Mouse (Mus musculus) spleen, postnatal 14 days (tissue): ENCODE measurements around the gene Olfr1339.

Experiments
- DNase-seq, 2 experiments: peaks; one replicate each; pipeline ENCODE4 v3.0.0; 2021 to 2022; ENCODE audit warnings: low spot score in 2 of 2

The Olfr1339 gene

DNA sequence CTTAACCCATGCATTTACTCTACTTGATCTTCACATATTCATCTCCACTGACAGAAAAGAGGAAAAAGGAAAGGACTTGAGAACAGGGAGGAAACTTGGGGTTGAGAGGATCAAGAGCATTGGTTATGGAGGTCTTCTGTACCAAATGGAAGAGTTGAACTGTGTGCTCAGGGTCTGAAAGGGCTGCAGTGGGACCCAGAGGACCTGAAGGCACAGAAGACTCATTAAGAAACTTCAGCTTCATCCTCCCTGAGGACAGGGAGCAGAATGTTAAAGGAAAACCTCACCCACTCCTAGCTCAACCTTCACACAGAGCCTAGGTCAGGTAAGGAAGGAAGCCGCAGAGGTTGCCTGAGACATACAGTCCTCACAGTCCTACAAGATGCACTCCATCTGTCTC, at the start of gene Olfr1339:
Olfr1339 (plus strand) TSS at position 301 of the 400 bp plus-strand sequence.
- DNase-seq = no peak

DNA sequence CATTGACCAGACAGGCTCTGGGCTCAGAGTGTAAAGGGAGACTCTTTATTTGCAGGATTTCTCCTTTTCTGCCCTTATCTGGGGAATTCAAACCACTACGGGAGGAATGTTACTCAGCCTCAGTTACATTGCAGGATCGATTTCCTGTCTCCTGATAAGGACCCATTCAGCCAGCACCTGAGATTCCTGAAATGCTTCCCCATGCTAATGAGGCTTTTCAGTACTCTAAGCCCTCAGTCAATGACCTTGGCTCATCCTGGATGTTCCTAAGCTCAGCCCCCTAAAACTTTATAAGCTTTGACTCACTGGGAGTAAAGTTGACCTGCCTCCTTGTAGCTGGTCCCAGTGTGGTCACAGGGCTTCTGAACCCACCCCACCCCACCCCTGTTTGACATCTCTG, 44.9 kb upstream of the Olfr1339 start:
- DNase-seq = no peak

DNA sequence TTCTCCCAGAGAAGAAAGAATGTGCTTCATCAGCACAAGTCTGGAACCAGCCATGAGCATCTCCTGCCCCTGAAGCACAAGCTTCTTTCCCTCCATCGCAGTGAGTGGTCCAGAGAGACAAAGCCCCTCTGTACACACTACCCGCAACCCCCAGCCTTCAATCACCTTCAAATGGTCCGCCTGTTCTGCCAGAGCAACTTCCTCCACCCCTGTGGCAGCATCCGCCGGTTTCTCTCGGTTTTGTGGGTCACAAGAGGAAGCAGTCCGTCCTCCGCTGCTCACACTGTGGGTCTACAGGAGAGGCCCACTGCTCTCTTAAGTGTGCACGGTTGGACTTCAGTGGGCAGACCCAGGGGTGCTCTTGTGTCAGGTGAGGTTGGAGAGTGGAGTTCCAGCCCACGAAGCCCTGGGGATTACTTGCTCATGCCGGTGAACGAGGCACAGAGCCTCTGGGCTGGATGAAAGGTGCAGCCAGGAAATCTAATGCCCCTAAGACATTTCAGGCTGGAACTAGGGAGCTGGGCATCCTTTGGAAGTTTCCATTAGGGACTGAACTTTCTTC, 39.5 kb upstream of the Olfr1339 start, which contains the start of gene Olfr1342:
Olfr1342 (minus strand) TSS at position 345 of the 562 bp plus-strand sequence.
- DNase-seq = no peak

DNA sequence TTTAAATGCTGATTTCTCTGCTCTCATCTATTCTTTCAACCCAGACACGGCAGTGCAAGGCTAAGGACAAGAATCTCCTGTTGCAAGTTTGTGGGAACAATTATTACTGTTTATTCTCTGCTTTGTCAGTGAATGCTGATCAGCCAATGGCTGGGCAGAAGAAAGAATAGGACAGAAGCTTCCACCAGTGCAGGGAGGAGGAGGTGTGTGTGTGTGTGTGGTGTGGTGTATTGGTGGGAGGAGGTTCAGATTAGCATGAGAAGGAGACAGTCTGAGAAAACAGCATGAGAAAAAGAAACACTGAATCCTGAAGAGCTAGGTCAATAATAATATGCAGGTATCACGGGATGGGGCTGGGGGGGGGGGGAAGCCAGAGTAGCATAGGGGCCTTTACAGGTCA, 38.2 kb upstream of the Olfr1339 start:
- no peak for DNase-seq

DNA sequence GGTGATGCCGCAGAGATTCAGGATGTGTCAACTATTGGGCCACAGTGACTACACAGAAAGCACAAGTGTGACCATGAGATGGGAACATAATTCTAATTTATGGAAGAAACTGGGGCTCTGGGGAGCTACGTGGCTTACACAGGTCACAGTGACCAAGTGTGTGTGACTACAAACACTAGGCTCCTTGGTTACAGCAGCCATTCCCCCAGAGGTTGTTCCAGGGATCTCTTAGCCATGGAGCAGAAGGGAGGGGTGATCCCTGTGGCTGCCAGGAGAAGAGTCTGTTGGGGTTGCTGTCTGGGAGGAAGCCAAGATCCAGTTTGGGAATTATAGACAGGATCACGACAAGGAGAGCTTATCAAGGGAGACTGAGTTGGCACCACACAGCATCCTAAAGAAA, 28.8 kb upstream of the Olfr1339 start, which contains the start of gene Olfr1341:
Olfr1341 (plus strand) TSS at position 301 of the 400 bp plus-strand sequence.
- DNase-seq = no peak

DNA sequence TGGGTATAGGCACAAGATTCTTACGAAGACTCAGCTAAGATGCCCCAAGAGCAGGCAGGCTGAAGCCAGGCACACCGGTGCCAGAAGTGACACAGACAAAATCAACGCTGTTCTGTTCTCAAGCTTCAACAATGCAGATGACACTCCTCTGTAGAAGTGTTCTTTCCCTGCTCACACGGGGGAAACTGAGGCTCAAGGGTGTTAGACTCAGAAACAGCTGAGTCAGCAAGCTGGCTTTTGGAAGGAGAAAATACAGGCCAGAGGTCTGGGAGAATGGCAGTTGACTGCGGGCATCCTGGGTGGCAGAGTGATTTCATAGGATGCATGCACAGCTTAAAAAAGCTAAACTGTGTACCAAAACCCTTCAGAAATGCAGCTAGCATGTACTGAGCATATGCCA, 23.9 kb upstream of the Olfr1339 start:
- DNase-seq = no peak

DNA sequence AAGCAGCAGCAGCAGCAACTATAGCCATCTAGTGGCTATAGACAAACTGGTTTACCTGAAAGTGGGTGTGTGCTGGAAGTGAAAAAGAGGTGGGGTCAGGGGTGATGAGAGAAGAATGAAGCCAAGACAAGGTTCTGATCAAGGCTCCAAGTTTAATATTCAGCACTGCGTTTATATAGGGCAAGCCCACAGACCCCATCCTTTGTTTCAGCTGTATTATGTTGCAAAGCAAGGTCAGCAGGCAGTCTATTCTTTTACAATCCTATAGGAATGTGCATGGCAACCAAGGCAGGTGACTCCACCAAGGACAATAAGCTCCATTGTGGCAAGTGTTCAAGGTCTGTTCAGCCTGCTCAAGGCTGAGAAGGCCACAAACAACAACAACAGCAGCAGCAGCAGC, 20.3 kb upstream of the Olfr1339 start:
- DNase-seq = no peak

DNA sequence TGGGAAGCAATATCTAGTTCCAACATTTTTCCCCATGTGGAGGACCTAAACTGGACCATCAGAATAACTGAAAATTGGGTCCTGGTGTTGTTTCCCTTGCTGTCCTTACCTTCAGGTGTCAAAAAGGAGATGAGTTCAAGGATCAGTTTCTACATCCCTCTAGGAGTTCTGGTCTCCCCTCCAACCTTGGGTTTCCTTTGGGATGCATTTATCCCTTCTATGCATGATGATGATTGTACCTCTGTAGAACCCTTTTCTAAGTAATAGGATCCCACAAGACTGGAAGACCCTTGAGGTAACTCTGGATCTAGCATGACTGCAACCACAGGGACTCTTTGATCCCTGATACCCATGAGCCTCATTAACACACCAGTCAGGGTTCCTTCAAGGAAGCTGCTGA, 12.1 kb upstream of the Olfr1339 start, which contains the start of gene Olfr1340:
Olfr1340 (plus strand) TSS at position 301 of the 400 bp plus-strand sequence.
- no peak for DNase-seq

DNA sequence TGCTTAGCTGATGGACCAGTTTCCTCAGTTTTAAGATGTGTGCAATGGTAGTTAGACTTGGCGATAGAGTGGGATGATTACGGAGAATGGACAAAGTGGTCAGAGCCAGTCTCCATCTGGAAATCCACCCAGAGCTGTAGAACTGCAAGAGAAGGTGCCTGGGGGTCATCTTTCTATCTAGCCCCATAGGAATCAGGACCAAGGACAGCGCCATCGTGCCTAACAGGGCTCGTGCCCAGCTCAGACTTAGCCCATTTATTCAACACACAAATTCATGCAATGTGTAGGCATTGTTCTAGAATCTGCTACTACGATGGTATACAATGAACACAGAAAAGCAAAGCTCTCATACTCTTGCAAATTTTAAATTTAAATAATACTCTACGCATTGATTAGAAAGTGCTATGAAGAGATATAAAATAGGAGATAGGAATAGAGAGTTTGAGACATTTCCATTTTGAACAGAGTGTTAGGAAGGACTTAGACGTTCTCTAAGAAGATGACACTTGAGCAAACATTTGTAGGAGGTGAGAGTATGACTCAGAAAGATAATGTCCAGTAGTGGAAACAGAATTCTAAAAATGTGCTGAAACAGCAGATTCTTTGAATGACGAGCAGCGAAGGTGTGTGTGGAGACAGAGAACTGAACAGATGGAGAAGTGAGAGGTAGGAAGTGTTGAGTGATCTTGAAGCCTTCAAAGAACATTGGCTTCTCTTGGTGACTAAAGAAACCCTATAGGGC, 10.1 kb upstream of the Olfr1339 start:
- no peak for DNase-seq

DNA sequence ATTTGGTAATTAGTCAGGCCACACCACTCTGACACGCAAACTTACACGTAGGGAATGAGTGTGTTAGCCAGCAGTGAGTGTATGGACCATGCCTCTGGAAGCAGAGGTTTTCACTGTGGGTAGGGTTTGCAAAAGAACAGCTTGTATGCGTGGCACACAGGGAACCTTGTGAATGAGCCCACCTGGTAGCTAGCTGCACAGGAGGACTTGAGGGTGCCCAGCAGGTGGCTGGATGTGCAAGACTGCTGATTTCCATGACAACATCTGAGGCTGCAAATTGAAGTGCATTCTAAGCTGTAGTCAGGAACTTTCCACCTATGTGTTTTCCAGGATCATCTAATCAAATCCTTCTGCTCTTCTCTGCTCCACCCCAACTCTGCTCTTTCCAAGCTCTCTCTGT, 7.6 kb downstream of the Olfr1339 start:
- DNase-seq = no peak

DNA sequence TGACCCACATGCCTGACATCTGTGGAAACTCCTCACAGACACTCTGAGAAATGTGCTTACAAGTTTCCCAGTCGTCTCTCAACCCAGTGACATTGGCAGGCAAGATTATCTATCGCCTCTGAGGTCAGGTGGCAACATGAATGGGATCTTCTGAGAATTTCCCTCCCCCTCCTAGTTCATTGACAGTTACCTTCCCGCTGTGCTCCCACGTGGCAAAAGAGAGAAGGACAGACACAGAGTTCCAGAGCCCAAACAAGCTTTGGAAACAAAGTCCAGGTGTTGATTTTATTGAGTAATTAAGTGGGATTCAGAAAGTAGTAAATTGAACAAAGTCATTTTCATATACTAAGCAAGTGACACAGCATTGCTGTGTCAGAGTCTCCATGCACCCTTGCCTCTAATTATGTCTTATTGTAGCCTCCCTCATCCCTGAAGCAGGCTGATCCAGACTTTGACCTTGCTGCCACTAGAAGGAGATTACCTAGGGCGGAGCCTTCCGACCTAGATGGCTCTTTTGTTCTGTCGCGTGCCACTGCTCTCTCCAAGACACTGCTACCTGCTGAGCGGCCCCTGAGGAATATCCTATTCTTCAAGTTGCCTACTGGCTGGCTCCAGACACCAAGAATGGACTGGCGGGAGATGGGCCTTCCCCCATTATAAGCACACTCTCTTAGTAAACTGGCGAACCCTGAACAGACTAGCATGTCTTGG, 9.2 kb downstream of the Olfr1339 start:
- DNase-seq = no peak

DNA sequence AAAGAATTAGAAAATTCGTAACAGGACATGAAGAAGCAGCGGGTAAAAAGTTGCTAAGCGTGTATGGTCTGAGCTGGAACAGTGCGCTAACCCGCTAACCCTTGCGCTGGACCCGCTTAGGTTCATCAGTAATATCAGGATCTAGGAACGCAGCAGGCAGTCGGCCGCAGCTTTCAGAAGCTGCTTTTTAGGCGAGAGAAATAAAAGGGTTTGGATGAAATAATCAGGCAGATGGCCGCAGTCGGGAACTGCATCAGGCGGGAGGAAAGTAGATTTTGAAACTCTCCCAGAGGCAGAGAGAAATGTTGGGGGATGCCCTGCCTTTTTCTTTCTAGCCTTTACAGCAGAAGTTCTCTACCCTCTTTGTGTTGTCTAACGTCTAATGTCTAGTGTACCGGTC, 9.9 kb downstream of the Olfr1339 start:
- no peak for DNase-seq

DNA sequence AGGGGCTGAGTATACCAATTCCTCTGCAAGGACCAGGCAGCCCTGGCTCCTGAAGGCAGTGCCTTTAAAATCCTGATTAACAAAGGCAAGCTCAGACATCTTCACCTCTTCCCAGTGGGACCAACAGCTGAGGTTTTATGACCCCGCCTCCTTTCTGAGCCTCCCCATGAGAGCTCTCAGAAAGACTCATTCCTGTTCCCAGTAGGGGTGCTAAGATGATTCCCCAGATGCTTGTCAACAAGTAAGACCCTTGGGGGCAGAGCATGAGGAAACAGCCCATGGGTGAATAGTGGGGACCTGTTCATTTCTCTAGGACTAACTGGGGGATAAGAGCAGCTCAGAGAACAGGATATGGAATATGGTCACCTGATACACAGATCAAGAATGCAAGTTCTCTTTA, 26.7 kb downstream of the Olfr1339 start, which contains the start of gene Olfr1338:
Olfr1338 (minus strand) TSS at position 101 of the 400 bp plus-strand sequence.
- DNase-seq = no peak

DNA sequence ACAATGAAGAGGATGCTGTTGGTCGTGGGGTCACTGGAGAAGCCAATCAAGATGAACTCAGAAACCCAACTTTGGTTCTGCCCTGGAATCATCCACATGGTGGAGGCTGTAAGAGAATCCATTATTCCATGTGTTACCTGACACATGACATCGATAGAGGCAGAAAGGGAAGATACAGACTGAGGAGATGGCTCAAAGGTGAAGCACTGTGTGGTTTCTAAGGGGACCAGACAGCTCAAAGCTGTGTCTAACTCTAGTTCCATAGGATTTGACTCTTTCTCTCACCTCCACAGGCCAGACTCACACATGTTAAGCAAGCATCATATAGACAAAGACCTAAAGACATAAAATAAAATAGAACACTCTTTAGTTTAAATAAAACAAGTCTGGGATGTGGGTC, 50.5 kb downstream of the Olfr1339 start, which contains the start of gene Olfr1337:
Olfr1337 (minus strand) TSS at position 101 of the 400 bp plus-strand sequence.
- no peak for DNase-seq
